Mouse (Mus musculus) kidney, embryonic 14.5 days (tissue): Measurements from ENCODE around the gene 1700031F05Rik. TPM values are rescaled to one million over a fixed set of nuclear protein-coding genes. Genes with fewer than 3 reads are reported as not detected.
"Not testable (repeated sequence)": the region's sequence is repeated elsewhere in the genome, so short reads cannot be mapped to it uniquely, and the experiment has no call there.

Experiments
- ATAC-seq: fragments of 200-750 bp; cut with Nextera tagmentation; 2 replicates; pipeline ENCODE4 v1.8.0; 2017; ENCODE audit warnings: moderate number of reproducible peaks, mild to moderate bottlenecking, moderate TSS enrichment, moderate library complexity; ENCODE audit not compliant: low FRiP score, low TSS enrichment
- H3K27ac ChIP-seq: fragments of 300-500 bp; sonication (generic); 2 replicates; pipeline ENCODE4 v1.5.1; 2014; ENCODE audit warnings: low read depth, mild to moderate bottlenecking, low read length, moderate library complexity, mixed read lengths
- H3K27me3 ChIP-seq: fragments of 300-500 bp; sonication (generic); 2 replicates; pipeline ENCODE4 v1.6.1; 2014; ENCODE audit warnings: mild to moderate bottlenecking, low read length; ENCODE audit not compliant: control insufficient read depth, insufficient read depth
- H3K36me3 ChIP-seq: fragments of 300-500 bp; sonication (generic); 2 replicates; pipeline ENCODE4 v1.6.1; 2014; ENCODE audit warnings: low read length, mixed read lengths; ENCODE audit not compliant: control insufficient read depth, insufficient read depth
- H3K4me1 ChIP-seq: fragments of 300-500 bp; sonication (generic); 2 replicates; pipeline ENCODE4 v1.6.1; 2014; ENCODE audit warnings: low read length, mixed read lengths; ENCODE audit not compliant: control insufficient read depth, insufficient read depth
- H3K4me2 ChIP-seq: fragments of 300-500 bp; sonication (generic); replicated peaks from 2 replicates; pipeline ENCODE4 v1.6.1; 2014; ENCODE audit warnings: low read depth, mild to moderate bottlenecking, low read length
- H3K4me3 ChIP-seq: fragments of 300-500 bp; sonication (generic); 2 replicates; pipeline ENCODE4 v1.5.1; 2014; ENCODE audit warnings: mild to moderate bottlenecking, low read length
- H3K9ac ChIP-seq: fragments of 300-500 bp; sonication (generic); 2 replicates; pipeline ENCODE4 v1.6.1; 2014; ENCODE audit warnings: low read depth, mild to moderate bottlenecking, low read length, moderate library complexity
- H3K9me3 ChIP-seq: fragments of 300-500 bp; sonication (generic); 2 replicates; pipeline ENCODE4 v1.6.1; 2016; ENCODE audit warnings: low read length; ENCODE audit not compliant: control insufficient read depth
- WGBS: fragments of 180-500 bp; shearing (Covaris S2); extraction: QIAGEN DNeasy Blood & Tissue Kit; methylation state at CpG from one replicate; pipeline ENCODE4 v1.1.7; 2014; 5-methylcytosine and 5-hydroxymethylcytosine counted together
- polyA plus RNA-seq: library from polyadenylated mRNA; unstranded; fragments of >200 nt; fragmentation: Nextera tagmentation; extraction: Ambion mirVana; gene quantifications from 2 replicates; pipeline ENCODE4 v1.2.1, GENCODE M21; 2014

Gene 1700031F05Rik
- polyA plus RNA-seq: not detected in 2 replicates

- H3K4me1 ChIP-seq: no peaks in the 10 kb centered on the region
- no peaks in the 10 kb centered on the region for H3K27me3 ChIP-seq
- H3K36me3 ChIP-seq: no peaks in the 10 kb centered on the region
- 89% methylated on average over 6 of the region's 6 CpGs for WGBS
- no peak for ATAC-seq
- H3K9ac ChIP-seq: no peak within 1 kb of the TSS
- no peak within 1 kb of the TSS for H3K27ac ChIP-seq
- no peak within 1 kb of the TSS for H3K4me2 ChIP-seq
- no peaks in the 10 kb centered on the region for H3K9me3 ChIP-seq
- H3K4me3 ChIP-seq: no peak within 1 kb of the TSS
Observed at GRCm38 (mm10) chrX:102867871-102868270, at the start of gene 1700031F05Rik. Gene 1700031F05Rik, minus strand, starts transcription at chrX:102867971.

- not testable (repeated sequence) for H3K4me1 ChIP-seq, H3K27me3 ChIP-seq, H3K4me3 ChIP-seq, ATAC-seq, H3K9me3 ChIP-seq, H3K36me3 ChIP-seq, H3K27ac ChIP-seq, H3K4me2 ChIP-seq, H3K9ac ChIP-seq
- WGBS: 74% methylated on average over 1 of the region's 1 CpGs
Observed at GRCm38 (mm10) chrX:102914823-102915222, 47.1 kb upstream of the 1700031F05Rik start.

- H3K36me3 ChIP-seq, H3K4me2 ChIP-seq, H3K9me3 ChIP-seq, H3K9ac ChIP-seq, ATAC-seq, H3K27ac ChIP-seq, H3K4me1 ChIP-seq, H3K27me3 ChIP-seq, H3K4me3 ChIP-seq: not testable (repeated sequence)
- WGBS: 87% methylated on average over 6 of the region's 9 CpGs
Observed at GRCm38 (mm10) chrX:102908587-102908986, 40.8 kb upstream of the 1700031F05Rik start, which contains the start of the genes Dmrtc1a and 1700011M02Rik. Gene Dmrtc1a, minus strand, starts transcription at chrX:102908687. Gene 1700011M02Rik, plus strand, starts transcription at chrX:102908905.

GRCm38 (mm10) chrX:102854516-102854915 lies 13.3 kb downstream of the 1700031F05Rik start, which contains the start of gene Dmrtc1c2:
Gene Dmrtc1c2, minus strand, starts transcription at chrX:102854616.
- H3K27ac ChIP-seq, H3K4me3 ChIP-seq, H3K4me2 ChIP-seq, H3K27me3 ChIP-seq, H3K36me3 ChIP-seq, H3K4me1 ChIP-seq, H3K9ac ChIP-seq, ATAC-seq, H3K9me3 ChIP-seq: not testable (repeated sequence)
- WGBS: 95% methylated on average over 2 of the region's 13 CpGs

GRCm38 (mm10) chrX:102812311-102812710 lies 55.5 kb downstream of the 1700031F05Rik start:
- Histone ChIP-seq H3K4me2 (no peak overlapping the region), H3K36me3 (no peaks in the 10 kb centered on the region), H3K9me3 (no peaks in the 10 kb centered on the region), H3K4me1 (no peaks in the 10 kb centered on the region), H3K4me3 (no peak overlapping the region), H3K27ac (no peak overlapping the region), H3K9ac (no peak overlapping the region), H3K27me3 (no peaks in the 10 kb centered on the region)
- no peak for ATAC-seq
- WGBS: 59% methylated on average over 4 of the region's 4 CpGs

Other genes with a start within 250 kb of the 1700031F05Rik start
- 3.5 and 8.2 TPM in 2 replicates for gene Phka1, start 223.7 kb downstream of the 1700031F05Rik start, polyA plus RNA-seq
- not detected in 2 replicates for gene Gm3880, start 181.0 kb downstream of the 1700031F05Rik start, polyA plus RNA-seq
- gene Gm9112, start 160.3 kb downstream of the 1700031F05Rik start, polyA plus RNA-seq: not detected in 2 replicates
- 0.16 TPM in 1 of 2 replicates, not detected in the other for gene Dmrtc1b, start 160.1 kb downstream of the 1700031F05Rik start, polyA plus RNA-seq
- gene Dmrtc1c1, start 65.0 kb downstream of the 1700031F05Rik start, polyA plus RNA-seq: not detected in 2 replicates
- gene Dmrtc1c2, start 13.4 kb downstream of the 1700031F05Rik start, polyA plus RNA-seq: not detected in 2 replicates
- gene Dmrtc1a, start 40.7 kb upstream of the 1700031F05Rik start, polyA plus RNA-seq: 1.0 and 1.2 TPM in 2 replicates
- gene 1700011M02Rik, start 40.9 kb upstream of the 1700031F05Rik start, polyA plus RNA-seq: not detected in 2 replicates
- not detected in 2 replicates for gene 1700018G05Rik, start 60.4 kb upstream of the 1700031F05Rik start, polyA plus RNA-seq